Mouse (Mus musculus) intestine, embryonic 15.5 days (tissue): ENCODE measurements around the gene Vmn1r210. TPM values are rescaled to one million over a fixed set of nuclear protein-coding genes. Genes with fewer than 3 reads are reported as not detected.

ENCODE experiments used
- polyA plus RNA-seq: library from polyadenylated mRNA; unstranded; fragments of >200 nt; fragmentation: Nextera tagmentation; extraction: Ambion mirVana; gene quantifications from 2 replicates; pipeline ENCODE4 v1.2.1, GENCODE M21; 2015

Gene Vmn1r210
- polyA plus RNA-seq, 1 experiment from 2014 or later: not detected

Other genes with a start within 250 kb of the Vmn1r210 start
- not detected in 2 replicates for gene Vmn1r205, start 238.3 kb downstream of the Vmn1r210 start, polyA plus RNA-seq
- gene Vmn1r206, start 207.1 kb downstream of the Vmn1r210 start, polyA plus RNA-seq: not detected in 2 replicates
- not detected in 2 replicates for gene Vmn1r207-ps, start 101.7 kb downstream of the Vmn1r210 start, polyA plus RNA-seq
- not detected in 2 replicates for gene Vmn1r208, start 53.9 kb downstream of the Vmn1r210 start, polyA plus RNA-seq
- not detected in 2 replicates for gene Vmn1r209, start 21.7 kb downstream of the Vmn1r210 start, polyA plus RNA-seq
- not detected in 2 replicates for gene Vmn1r211, start 26.2 kb upstream of the Vmn1r210 start, polyA plus RNA-seq
- gene Vmn1r212, start 52.9 kb upstream of the Vmn1r210 start, polyA plus RNA-seq: not detected in 2 replicates
- not detected in 2 replicates for gene Vmn1r213, start 176.3 kb upstream of the Vmn1r210 start, polyA plus RNA-seq
- not detected in 2 replicates for gene Vmn1r214, start 199.1 kb upstream of the Vmn1r210 start, polyA plus RNA-seq
- not detected in 2 replicates for gene Vmn1r215, start 236.7 kb upstream of the Vmn1r210 start, polyA plus RNA-seq